Mouse (Mus musculus) hindbrain, embryonic 12.5 days (tissue): ENCODE data around the gene Irx2. TPM values are rescaled to one million over a fixed set of nuclear protein-coding genes. Genes with fewer than 3 reads are reported as not detected.

Source experiments
- ATAC-seq: fragments of 200-750 bp; cut with Nextera tagmentation; 2 replicates; pipeline ENCODE4 v1.8.0; 2017; ENCODE audit warnings: moderate TSS enrichment; ENCODE audit not compliant: low FRiP score
- H3K27ac ChIP-seq: fragments of 300-500 bp; sonication (generic); 2 replicates; pipeline ENCODE4 v1.5.1; 2016; ENCODE audit warnings: mild to moderate bottlenecking
- H3K27me3 ChIP-seq: fragments of 300-500 bp; sonication (generic); 2 replicates; pipeline ENCODE4 v1.6.1; 2016; ENCODE audit warnings: mild to moderate bottlenecking
- H3K36me3 ChIP-seq: fragments of 300-500 bp; sonication (generic); 2 replicates; pipeline ENCODE4 v1.6.1; 2016; ENCODE audit warnings: mild to moderate bottlenecking
- H3K4me1 ChIP-seq: fragments of 300-500 bp; sonication (generic); 2 replicates; pipeline ENCODE4 v1.6.1; 2016
- H3K4me2 ChIP-seq: fragments of 300-500 bp; sonication (generic); replicated peaks from 2 replicates; pipeline ENCODE4 v1.6.1; 2016; ENCODE audit warnings: mild to moderate bottlenecking
- H3K4me3 ChIP-seq: fragments of 300-500 bp; sonication (generic); 2 replicates; pipeline ENCODE4 v1.5.1; 2016; ENCODE audit warnings: mild to moderate bottlenecking
- H3K9ac ChIP-seq: fragments of 300-500 bp; sonication (generic); 2 replicates; pipeline ENCODE4 v1.6.1; 2016; ENCODE audit warnings: mild to moderate bottlenecking, moderate library complexity
- H3K9me3 ChIP-seq: fragments of 300-500 bp; sonication (generic); replicated peaks from 2 replicates; pipeline ENCODE4 v1.6.1; 2016; ENCODE audit warnings: mild to moderate bottlenecking
- WGBS: fragments of 180-500 bp; shearing (Covaris S2); methylation state at CpG from one replicate; pipeline ENCODE4 v1.1.7; 2016; 5-methylcytosine and 5-hydroxymethylcytosine counted together
- polyA plus RNA-seq: library from polyadenylated mRNA; unstranded; fragments of >200 nt; fragmentation: Nextera tagmentation; extraction: Ambion mirVana; gene quantifications from 2 replicates; pipeline ENCODE4 v1.2.1, GENCODE M21; 2016

Gene Irx2
- polyA plus RNA-seq, 1 experiment from 2014 or later, result 67.2 TPM

GRCm38 (mm10) chr13:72627391-72628321 lies 964 bp upstream of the Irx2 start:
- Histone ChIP-seq H3K27ac (peak overlapping the region; percentile 94), H3K4me3 (peak overlapping the region; percentile 75), H3K36me3 (0 out of 2 replicates have a peak, but pooled peaks cover 4% of the 10 kb centered on the region), H3K27me3 (peaks cover 38% of the 10 kb centered on the region), H3K4me1 (peaks cover 31% of the 10 kb centered on the region), H3K9me3 (no peaks in the 10 kb centered on the region), H3K9ac (peak overlapping the region; percentile 71), H3K4me2 (peak overlapping the region; percentile 65)
- ATAC-seq, result no peak; the same call in 1 of the 2 replicates
- WGBS, result under 1% methylated on average over 42 of the region's 42 CpGs

GRCm38 (mm10) chr13:72628935-72629631 lies 463 bp downstream of the Irx2 start:
- under 1% methylated on average over 86 of the region's 88 CpGs for WGBS
- Histone ChIP-seq H3K9me3 (no peaks in the 10 kb centered on the region), H3K4me1 (peaks cover 27% of the 10 kb centered on the region), H3K4me2 (peak overlapping the region; percentile 65), H3K27me3 (peaks cover 29% of the 10 kb centered on the region), H3K4me3 (peak overlapping the region; percentile 75), H3K9ac (peak overlapping the region; percentile 86), H3K36me3 (0 out of 2 replicates have a peak, but pooled peaks cover 4% of the 10 kb centered on the region), H3K27ac (peak overlapping the region; percentile 94)
- ATAC-seq, result no peak; the same call in 1 of the 2 replicates

GRCm38 (mm10) chr13:72629806-72630205 lies 1.2 kb downstream of the Irx2 start:
- Histone ChIP-seq H3K27me3 (peaks cover 30% of the 10 kb centered on the region), H3K36me3 (0 out of 2 replicates have a peak, but pooled peaks cover 4% of the 10 kb centered on the region), H3K4me1 (peaks cover 26% of the 10 kb centered on the region), H3K9me3 (no peaks in the 10 kb centered on the region), H3K9ac (peak overlapping the region; percentile 86), H3K4me2 (peak overlapping the region; percentile 65), H3K4me3 (peak overlapping the region; percentile 75), H3K27ac (peak overlapping the region; percentile 94)
- WGBS, result 1% methylated on average over 13 of the region's 13 CpGs
- no peak for ATAC-seq

GRCm38 (mm10) chr13:72630501-72631372 lies 2.1 kb downstream of the Irx2 start:
- 1% methylated on average over 60 of the region's 60 CpGs for WGBS
- Histone ChIP-seq H3K9me3 (no peaks in the 10 kb centered on the region), H3K4me3 (peak overlapping the region; percentile 75), H3K4me1 (peaks cover 33% of the 10 kb centered on the region), H3K27ac (peak overlapping the region; percentile 94), H3K4me2 (peak overlapping the region; percentile 65), H3K36me3 (0 out of 2 replicates have a peak, but pooled peaks cover 4% of the 10 kb centered on the region), H3K9ac (peak overlapping the region; percentile 86), H3K27me3 (peaks cover 34% of the 10 kb centered on the region)
- ATAC-seq, result no peak

- peaks cover 38% of the 10 kb centered on the region for H3K27me3 ChIP-seq
- peak overlapping the region; percentile 75 for H3K4me3 ChIP-seq
- no peaks in the 10 kb centered on the region for H3K9me3 ChIP-seq
- H3K4me2 ChIP-seq, result peak overlapping the region; percentile 65
- peaks cover 41% of the 10 kb centered on the region for H3K4me1 ChIP-seq
- 0 out of 2 replicates have a peak, but pooled peaks cover 4% of the 10 kb centered on the region for H3K36me3 ChIP-seq
- no peak for ATAC-seq
- peak overlapping the region; percentile 94 for H3K27ac ChIP-seq
- under 1% methylated on average over 62 of the region's 62 CpGs for WGBS
- H3K9ac ChIP-seq, result peak overlapping the region; percentile 86
Measured at GRCm38 (mm10) chr13:72631373-72632021, 2.9 kb downstream of the Irx2 start.

GRCm38 (mm10) chr13:72632361-72632760 lies 3.7 kb downstream of the Irx2 start:
- WGBS, result 3% methylated on average over 6 of the region's 6 CpGs
- Histone ChIP-seq H3K9me3 (no peaks in the 10 kb centered on the region), H3K4me2 (peak overlapping the region; percentile 65), H3K9ac (peak overlapping the region; percentile 86), H3K27me3 (peaks cover 34% of the 10 kb centered on the region), H3K4me3 (peak overlapping the region; percentile 75), H3K4me1 (peaks cover 46% of the 10 kb centered on the region), H3K27ac (peak overlapping the region; percentile 94), H3K36me3 (0 out of 2 replicates have a peak, but pooled peaks cover 4% of the 10 kb centered on the region)
- no peak for ATAC-seq

- H3K4me1 ChIP-seq, result peaks cover 51% of the 10 kb centered on the region
- peaks cover 30% of the 10 kb centered on the region for H3K27me3 ChIP-seq
- 22% methylated on average over 2 of the region's 2 CpGs for WGBS
- H3K27ac ChIP-seq, result peak overlapping the region; percentile 94
- ATAC-seq, result no peak
- H3K4me2 ChIP-seq, result peak overlapping the region; percentile 65
- peak overlapping the region; percentile 86 for H3K9ac ChIP-seq
- no peaks in the 10 kb centered on the region for H3K9me3 ChIP-seq
- peak overlapping the region; percentile 75 for H3K4me3 ChIP-seq
- H3K36me3 ChIP-seq, result 0 out of 2 replicates have a peak, but pooled peaks cover 4% of the 10 kb centered on the region
Measured at GRCm38 (mm10) chr13:72633097-72633496, 4.5 kb downstream of the Irx2 start.

GRCm38 (mm10) chr13:72634752-72635315 lies 6.2 kb downstream of the Irx2 start:
- Histone ChIP-seq H3K9ac (peak overlapping the region; percentile 42; the same call in 1 of the 2 replicates), H3K36me3 (0 out of 2 replicates have a peak, but pooled peaks cover 4% of the 10 kb centered on the region), H3K9me3 (no peaks in the 10 kb centered on the region), H3K4me3 (peak overlapping the region; percentile 28), H3K4me2 (peak overlapping the region; percentile 65), H3K4me1 (peaks cover 68% of the 10 kb centered on the region), H3K27ac (peak overlapping the region; percentile 66), H3K27me3 (peaks cover 43% of the 10 kb centered on the region)
- 13% methylated on average over 7 of the region's 7 CpGs for WGBS
- ATAC-seq, result no peak

GRCm38 (mm10) chr13:72636331-72636851 lies 7.8 kb downstream of the Irx2 start:
- Histone ChIP-seq H3K9me3 (no peaks in the 10 kb centered on the region), H3K4me3 (peak overlapping the region; percentile 18), H3K36me3 (0 out of 2 replicates have a peak, but pooled peaks cover 4% of the 10 kb centered on the region), H3K27ac (peak overlapping the region; percentile 37), H3K27me3 (peaks cover 59% of the 10 kb centered on the region), H3K4me1 (peaks cover 64% of the 10 kb centered on the region), H3K4me2 (peak overlapping the region; percentile 65), H3K9ac (0 out of 2 replicates have a peak overlapping the region, but pooled peaks have one; percentile 18)
- 3% methylated on average over 20 of the region's 20 CpGs for WGBS
- peak; percentile 23 for ATAC-seq

GRCm38 (mm10) chr13:72637536-72637935 lies 8.9 kb downstream of the Irx2 start:
- no peak for ATAC-seq
- H3K4me3 ChIP-seq, result no peak overlapping the region
- 10% methylated on average over 3 of the region's 3 CpGs for WGBS
- no peak overlapping the region for H3K9ac ChIP-seq
- H3K4me1 ChIP-seq, result peaks cover 59% of the 10 kb centered on the region
- H3K27ac ChIP-seq, result no peak overlapping the region
- no peaks in the 10 kb centered on the region for H3K36me3 ChIP-seq
- H3K9me3 ChIP-seq, result no peaks in the 10 kb centered on the region
- peaks cover 66% of the 10 kb centered on the region for H3K27me3 ChIP-seq
- H3K4me2 ChIP-seq, result peak overlapping the region; percentile 56; the same call in 1 of the 2 replicates
